In genomic region chr8:95822096-95822495, GRCm38 (mm10) we compare ENCODE assay signal across 26 mouse cellular contexts. TPM values are rescaled to one million over a fixed set of nuclear protein-coding genes. Genes with fewer than 3 reads are reported as not detected.
DNase-seq lines count a peak whose midpoint lies in the region; ATAC-seq and TF ChIP-seq lines count a peak whose summit lies in the region.
"Had no signal": no experiment of that assay in that cellular context is flagged by ENCODE, and none has a peak within 500 bp of the region (broad histone marks: within the 10 kb centered on the region; RNA-seq: fewer than 3 reads in every experiment).

No protein-coding gene starts in this region.

- intact Hi-C loops in heart, adult 2 months (cut with DNase I), result no loop called here

- no peak overlapping the region for H3K4me2 ChIP-seq in heart, embryonic 13.5 days
- H3K4me2 ChIP-seq in liver, postnatal 0 days (ENCODE audit: low read depth, low read length), result no peak overlapping the region
- H3K4me2 ChIP-seq in liver, embryonic 11.5 days, result no peak overlapping the region
- H3K4me2 ChIP-seq: forebrain, embryonic 13.5 days; hindbrain, embryonic 14.5 days had no signal

- no peak for DNase-seq in heart, embryonic 10.5 days (ENCODE audit: low spot score)
- no peak for DNase-seq in heart, adult 2 months
- DNase-seq in heart, adult 11 months, result no peak
- DNase-seq in liver, postnatal 0 days, result no peak
- no peak for DNase-seq in liver, embryonic 11.5 days (ENCODE audit: low spot score)
- no peak for DNase-seq in adipocyte (ENCODE audit: low spot score)
- DNase-seq: adrenal gland, postnatal 10 days; adrenal gland, postnatal 36 days; cerebellum, adult 18-20 months; cerebellum, adult 9-10 months; cerebellum, postnatal 14 days; gastrocnemius, postnatal 10 days; gastrocnemius, postnatal 36 days; heart, postnatal 4 days; kidney, adult 18-20 months had no signal

- TF ChIP-seq CTCF in heart, adult 2 months (IDR thresholded peaks at IDR 0.05), result no peak
- TF ChIP-seq CTCF in liver, postnatal 0 days (IDR thresholded peaks at IDR 0.05; ENCODE audit: low read depth), result no peak

- no peak overlapping the region for H3K9ac ChIP-seq in heart, adult 2 months (ENCODE audit: low read depth, low read length)
- H3K9ac ChIP-seq in heart, embryonic 13.5 days, result no peak overlapping the region
- no peak overlapping the region for H3K9ac ChIP-seq in liver, postnatal 0 days (replicated peaks)
- H3K9ac ChIP-seq in liver, embryonic 11.5 days (ENCODE audit: low read depth, low read length), result no peak overlapping the region
- H3K9ac ChIP-seq: forebrain, embryonic 13.5 days; hindbrain, embryonic 14.5 days had no signal

- no peaks in the 10 kb centered on the region for H3K27me3 ChIP-seq in heart, embryonic 10.5 days (ENCODE audit: insufficient read depth, poor library complexity, severe bottlenecking)
- no peaks in the 10 kb centered on the region for H3K27me3 ChIP-seq in heart, adult 2 months (ENCODE audit: control insufficient read depth, insufficient read depth, low read length)
- H3K27me3 ChIP-seq in heart, embryonic 13.5 days (replicated peaks), result no peaks in the 10 kb centered on the region
- no peaks in the 10 kb centered on the region for H3K27me3 ChIP-seq in liver, postnatal 0 days (ENCODE audit: insufficient read depth, low read length)
- no peaks in the 10 kb centered on the region for H3K27me3 ChIP-seq in liver, embryonic 11.5 days (replicated peaks; ENCODE audit: control insufficient read depth, insufficient read depth, low read length)
- H3K27me3 ChIP-seq: forebrain, embryonic 13.5 days; Patski had no signal

- no peak for ATAC-seq in heart, embryonic 13.5 days (ENCODE audit: extremely low read depth, insufficient number of reproducible peaks, low FRiP score, low TSS enrichment)
- no peak for ATAC-seq in liver, postnatal 0 days
- ATAC-seq in liver, embryonic 11.5 days (replicated peaks; ENCODE audit: low FRiP score), result no peak
- ATAC-seq: activated CD4-positive, CD25-positive, alpha-beta regulatory T cell, adult 4 months; forebrain, embryonic 13.5 days; forebrain, embryonic 16.5 days; hindbrain, postnatal 0 days; inflammation-experienced regulatory T-cells, adult 6 months; intestine, embryonic 16.5 days; Patski had no signal

- no peak for TF ChIP-seq EP300 in heart, adult 2 months (IDR thresholded peaks at IDR 0.05; ENCODE audit: insufficient read depth, low read depth, low read length)
- no peak for TF ChIP-seq EP300 in liver, postnatal 0 days (IDR thresholded peaks at IDR 0.05; ENCODE audit: low read depth)

- no peak for TF ChIP-seq POLR2A in heart, adult 2 months (IDR thresholded peaks at IDR 0.05; ENCODE audit: insufficient read depth, low read depth, low read length)

- H3K9me3 ChIP-seq in heart, embryonic 10.5 days, result no peaks in the 10 kb centered on the region
- no peaks in the 10 kb centered on the region for H3K9me3 ChIP-seq in heart, embryonic 13.5 days
- no peaks in the 10 kb centered on the region for H3K9me3 ChIP-seq in liver, postnatal 0 days (ENCODE audit: low read length)
- no peaks in the 10 kb centered on the region for H3K9me3 ChIP-seq in liver, embryonic 11.5 days (ENCODE audit: control insufficient read depth, low read length)
- H3K9me3 ChIP-seq: forebrain, embryonic 10.5 days; forebrain, embryonic 13.5 days; G1E had no signal

- H3K4me1 ChIP-seq in heart, embryonic 10.5 days, result peaks cover 24% of the 10 kb centered on the region
- H3K4me1 ChIP-seq in heart, adult 2 months (ENCODE audit: control insufficient read depth, insufficient read depth, low read length), result no peaks in the 10 kb centered on the region; the same call in 1 of the 2 replicates
- peaks cover 26% of the 10 kb centered on the region for H3K4me1 ChIP-seq in heart, embryonic 13.5 days
- H3K4me1 ChIP-seq in liver, postnatal 0 days (ENCODE audit: insufficient read depth), result no peaks in the 10 kb centered on the region
- no peaks in the 10 kb centered on the region for H3K4me1 ChIP-seq in liver, embryonic 11.5 days (replicated peaks; ENCODE audit: control insufficient read depth, insufficient read depth, low read length)
- H3K4me1 ChIP-seq: forebrain, embryonic 13.5 days had no signal

- WGBS in heart, embryonic 10.5 days, result 87% methylated on average over 5 of the region's 5 CpGs
- 89% methylated on average over 5 of the region's 5 CpGs for WGBS in heart, adult 2 months
- 78% methylated on average over 5 of the region's 5 CpGs for WGBS in heart, embryonic 13.5 days
- WGBS in liver, postnatal 0 days (ENCODE audit: insufficient replicate concordance), result 68% methylated on average over 5 of the region's 5 CpGs
- WGBS in liver, embryonic 11.5 days, result 86% methylated on average over 5 of the region's 5 CpGs

- no peaks in the 10 kb centered on the region for H3K79me2 ChIP-seq in heart, adult 2 months (replicated peaks; ENCODE audit: control insufficient read depth, insufficient read depth, low read length)

- H3K27ac ChIP-seq in heart, embryonic 10.5 days, result peak overlapping the region; percentile 42; the same call in 1 of the 2 replicates
- no peak overlapping the region for H3K27ac ChIP-seq in heart, adult 2 months
- H3K27ac ChIP-seq in heart, embryonic 13.5 days (replicated peaks), result peak overlapping the region; percentile 59
- peak overlapping the region; percentile 49; the same call in 1 of the 2 replicates for H3K27ac ChIP-seq in liver, postnatal 0 days (ENCODE audit: low read depth)
- no peak overlapping the region for H3K27ac ChIP-seq in liver, embryonic 11.5 days (ENCODE audit: low read depth, low read length)
- H3K27ac ChIP-seq: forebrain, embryonic 10.5 days; forebrain, embryonic 13.5 days; hindbrain, embryonic 14.5 days; hindbrain, postnatal 0 days had no signal

- no peak overlapping the region for H3K4me3 ChIP-seq in heart, embryonic 10.5 days
- H3K4me3 ChIP-seq in heart, adult 2 months, result no peak overlapping the region
- no peak overlapping the region for H3K4me3 ChIP-seq in heart, embryonic 13.5 days
- H3K4me3 ChIP-seq in liver, postnatal 0 days (ENCODE audit: low read depth, low read length), result no peak overlapping the region
- no peak overlapping the region for H3K4me3 ChIP-seq in liver, embryonic 11.5 days (ENCODE audit: low read depth, low read length)
- H3K4me3 ChIP-seq: forebrain, embryonic 10.5 days; forebrain, embryonic 13.5 days had no signal

- no peaks in the 10 kb centered on the region for H3K36me3 ChIP-seq in heart, embryonic 10.5 days
- no peaks in the 10 kb centered on the region for H3K36me3 ChIP-seq in heart, adult 2 months (ENCODE audit: control insufficient read depth, insufficient read depth, low read length)
- no peaks in the 10 kb centered on the region for H3K36me3 ChIP-seq in heart, embryonic 13.5 days
- no peaks in the 10 kb centered on the region for H3K36me3 ChIP-seq in liver, postnatal 0 days (replicated peaks; ENCODE audit: insufficient read depth, low read length)
- H3K36me3 ChIP-seq in liver, embryonic 11.5 days (ENCODE audit: control insufficient read depth, insufficient read depth, low read length), result no peaks in the 10 kb centered on the region
- H3K36me3 ChIP-seq: forebrain, embryonic 10.5 days; G1E had no signal

RNA-seq across cellular contexts. Expression of gene Sap18b, which starts 3.0 kb away (rescaled TPM):
- 321 and 398 TPM in 2 replicates for polyA plus RNA-seq in heart, embryonic 10.5 days (2016; fragmentation: Nextera tagmentation; extraction: Ambion mirVana)
- 10 to 100 TPM; 77.6 to 92.9 TPM for total RNA-seq in heart, adult 2 months (2021)
- 48.8 and 52.2 TPM in 2 replicates for polyA plus RNA-seq in heart, adult 2 months (2012; rRNA removed)
- 255 and 274 TPM in 2 replicates for polyA plus RNA-seq in heart, embryonic 13.5 days (2015; fragmentation: Nextera tagmentation; extraction: Ambion mirVana)
- polyA plus RNA-seq in liver, postnatal 0 days (2015; fragmentation: Nextera tagmentation; extraction: Ambion mirVana), result 281 and 290 TPM in 2 replicates
- polyA plus RNA-seq in liver, embryonic 11.5 days (2014; fragmentation: Nextera tagmentation; extraction: Ambion mirVana), result 458 and 484 TPM in 2 replicates

RNA-seq across cellular contexts. Expression of gene Cnot1, which starts 14.8 kb away (rescaled TPM):
- polyA plus RNA-seq in heart, embryonic 10.5 days (2016; fragmentation: Nextera tagmentation; extraction: Ambion mirVana), result 81.1 and 87.1 TPM in 2 replicates
- total RNA-seq in heart, adult 2 months (2021), result 100 to 1,000 TPM; 107 to 116 TPM
- polyA plus RNA-seq in heart, adult 2 months (2012; rRNA removed), result 51.0 and 86.7 TPM in 2 replicates
- polyA plus RNA-seq in heart, embryonic 13.5 days (2015; fragmentation: Nextera tagmentation; extraction: Ambion mirVana), result 42.8 and 47.4 TPM in 2 replicates
- 11.6 and 16.0 TPM in 2 replicates for polyA plus RNA-seq in liver, postnatal 0 days (2015; fragmentation: Nextera tagmentation; extraction: Ambion mirVana)
- polyA plus RNA-seq in liver, embryonic 11.5 days (2014; fragmentation: Nextera tagmentation; extraction: Ambion mirVana), result 94.4 and 102 TPM in 2 replicates

RNA-seq across cellular contexts. Expression of gene Slc38a7, which starts 31.2 kb away (rescaled TPM):
- 13.5 and 14.3 TPM in 2 replicates for polyA plus RNA-seq in heart, embryonic 10.5 days (2016; fragmentation: Nextera tagmentation; extraction: Ambion mirVana)
- total RNA-seq in heart, adult 2 months (2021), result 10 to 100 TPM; 10.6 to 10.8 TPM
- 17.0 and 19.3 TPM in 2 replicates for polyA plus RNA-seq in heart, adult 2 months (2012; rRNA removed)
- polyA plus RNA-seq in heart, embryonic 13.5 days (2015; fragmentation: Nextera tagmentation; extraction: Ambion mirVana), result 11.7 and 12.4 TPM in 2 replicates
- polyA plus RNA-seq in liver, postnatal 0 days (2015; fragmentation: Nextera tagmentation; extraction: Ambion mirVana), result 7.0 and 9.4 TPM in 2 replicates
- 13.8 and 14.8 TPM in 2 replicates for polyA plus RNA-seq in liver, embryonic 11.5 days (2014; fragmentation: Nextera tagmentation; extraction: Ambion mirVana)

Comparison
In these comparisons a context has a peak if more than half of its experiments do, and no peak if none do; other contexts are left out.
1. H3K27ac ChIP-seq: peak in heart, embryonic 10.5 days (single experiment), heart, embryonic 13.5 days (single experiment) and liver, postnatal 0 days (single experiment); none in heart, adult 2 months (single experiment) and liver, embryonic 11.5 days (single experiment).